Mouse (Mus musculus): ENCODE measurements around the gene Abcb8.

DNA sequence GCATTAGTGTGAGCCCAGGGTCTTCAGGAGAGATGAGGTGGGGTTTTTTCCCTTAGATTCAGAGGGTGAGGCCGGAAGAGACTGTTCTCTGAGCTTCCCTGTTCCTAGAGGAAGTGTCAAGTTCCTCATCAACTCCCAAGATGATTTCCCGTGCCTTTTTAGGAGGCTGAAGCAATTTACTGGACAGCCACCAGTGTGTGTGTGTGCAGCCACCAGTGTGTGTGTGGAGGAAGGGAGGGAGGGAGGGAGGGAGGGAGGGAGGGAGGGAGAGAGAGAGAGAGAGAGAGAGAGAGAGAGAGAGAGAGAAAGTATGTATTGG is 60.5 kb downstream of the Abcb8 start:
- no peak for TF ChIP-seq POLR2A (IDR thresholded peaks at IDR 0.05; ENCODE audit: insufficient read depth, low read depth, low read length)
- no peak for TF ChIP-seq CTCF (IDR thresholded peaks at IDR 0.05; ENCODE audit: insufficient read depth, low read depth, low read length)

Measured in olfactory bulb, adult 2 months (tissue).